Mouse (Mus musculus): ENCODE data around the gene Gadd45a.

The Gadd45a gene

GRCm38 (mm10) chr6:67015739-67016519 lies 21.3 kb downstream of the Gadd45a start:
- peak; percentile 44 to 62 for DNase-seq

- DNase-seq, result peak; percentile 62 to 89
Observed at GRCm38 (mm10) chr6:67014679-67015075, 22.6 kb downstream of the Gadd45a start.

- peak in 1 of 2 experiments; percentile 51 for DNase-seq
Observed at GRCm38 (mm10) chr6:67013949-67014678, 23.1 kb downstream of the Gadd45a start.

- peak in 1 of 2 experiments; percentile 72 for DNase-seq
Observed at GRCm38 (mm10) chr6:67013293-67013948, 23.8 kb downstream of the Gadd45a start.

GRCm38 (mm10) chr6:67011217-67011518 lies 26.1 kb downstream of the Gadd45a start:
- no peak for DNase-seq

GRCm38 (mm10) chr6:67010370-67011216 lies 26.7 kb downstream of the Gadd45a start:
- DNase-seq, result no peak

GRCm38 (mm10) chr6:67009888-67010287 lies 27.4 kb downstream of the Gadd45a start:
- DNase-seq, result no peak

- no peak for DNase-seq
Observed at GRCm38 (mm10) chr6:66999800-67000199, 37.5 kb downstream of the Gadd45a start.

- peak; percentile 75 to 87 for DNase-seq
Observed at GRCm38 (mm10) chr6:66998645-66999044, 38.6 kb downstream of the Gadd45a start.

- DNase-seq, result no peak
Observed at GRCm38 (mm10) chr6:66996257-66996656, 41.0 kb downstream of the Gadd45a start.

- DNase-seq, result no peak
Observed at GRCm38 (mm10) chr6:66995825-66996224, 41.4 kb downstream of the Gadd45a start.

- DNase-seq, result no peak
Observed at GRCm38 (mm10) chr6:66994981-66995380, 42.3 kb downstream of the Gadd45a start.

- DNase-seq, result no peak
Observed at GRCm38 (mm10) chr6:66992786-66993185, 44.5 kb downstream of the Gadd45a start.

- DNase-seq, result peak; percentile 46 to 71
Observed at GRCm38 (mm10) chr6:66992232-66992631, 45.0 kb downstream of the Gadd45a start.

- DNase-seq, result no peak
Observed at GRCm38 (mm10) chr6:66989518-66989917, 47.7 kb downstream of the Gadd45a start.

GRCm38 (mm10) chr6:66989037-66989436 lies 48.2 kb downstream of the Gadd45a start:
- no peak for DNase-seq

- no peak for DNase-seq
Observed at GRCm38 (mm10) chr6:66988363-66988762, 48.9 kb downstream of the Gadd45a start.

GRCm38 (mm10) chr6:66987643-66988042 lies 49.6 kb downstream of the Gadd45a start:
- DNase-seq, result no peak

GRCm38 (mm10) chr6:66986063-66986462 lies 51.2 kb downstream of the Gadd45a start:
- DNase-seq, result no peak

- DNase-seq, result no peak
Observed at GRCm38 (mm10) chr6:66985500-66985899, 51.8 kb downstream of the Gadd45a start.
